In the genomic region with DNA sequence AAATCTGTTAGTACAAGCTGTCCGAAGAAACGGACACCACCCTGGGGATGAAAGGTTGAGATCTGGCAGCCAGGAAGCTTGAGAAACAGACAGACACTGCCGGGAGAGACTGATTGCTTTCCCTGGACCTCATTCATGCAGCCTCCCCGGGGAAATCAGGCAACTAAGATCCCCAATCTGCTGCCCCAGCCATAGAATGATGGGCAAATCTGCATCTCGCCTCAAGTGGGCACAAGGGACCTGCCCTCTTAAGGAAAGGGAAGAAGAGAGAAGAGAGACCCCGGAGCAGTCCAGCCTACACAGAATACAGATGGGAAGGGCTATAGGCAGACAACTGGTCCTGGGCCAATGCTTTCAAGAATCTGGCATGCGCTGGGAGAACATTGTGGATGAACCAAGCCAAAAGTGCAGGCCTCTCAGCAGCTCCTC, we compare ENCODE assay signal across 11 mouse cellular contexts. TPM values are rescaled to one million over a fixed set of nuclear protein-coding genes. Genes with fewer than 3 reads are reported as not detected.
DNase-seq lines count a peak whose midpoint lies in the region.
"Had no signal": no experiment of that assay in that cellular context is flagged by ENCODE, and none has a peak within 500 bp of the region (broad histone marks: within the 10 kb centered on the region; RNA-seq: fewer than 3 reads in every experiment).

No protein-coding gene starts in this region.

- peak; percentile 52 for DNase-seq in embryo, embryonic 11 days
- DNase-seq in embryo, embryonic 9.5 days (ENCODE audit: extremely low spot score): no peak
- DNase-seq in MN1 (ENCODE audit: low spot score): peak; percentile 50
- peak; percentile 17 to 32 for DNase-seq in cerebellum, postnatal 25 days
- DNase-seq in heart, postnatal 36 days: peak; percentile 31 to 72
- no peak for DNase-seq in thymus, postnatal 4 days
- no peak for DNase-seq in spleen, postnatal 10 days (ENCODE audit: low spot score in 2 of 2)
- DNase-seq in left cerebral cortex, adult 8-10 months (ENCODE audit: low spot score in 2 of 2): no peak
- DNase-seq: forebrain, postnatal 0 days had no signal

- intact Hi-C loops in heart, postnatal 36 days (cut with DNase I): no loop called here

RNA-seq across cellular contexts. Expression of gene Rab22a, which starts 37.4 kb away (rescaled TPM):
- total RNA-seq in heart, postnatal 36 days (2021): 10 to 100 TPM; 32.7 to 34.4 TPM
- total RNA-seq in left cerebral cortex, adult 8-10 months (2022): 10 to 100 TPM; 23.9 to 29.7 (median 27.3) TPM

RNA-seq across cellular contexts. Expression of gene Ankrd60, which starts 44.0 kb away (rescaled TPM):
- not detected for total RNA-seq in heart, postnatal 36 days (2021)
- not detected for total RNA-seq in left cerebral cortex, adult 8-10 months (2022)
- total RNA-seq: forebrain, postnatal 0 days; left cerebral cortex, postnatal 10 days; megakaryocyte-erythroid progenitor cell, adult 5-6 weeks had no signal

Comparison
In these comparisons a context has a peak if more than half of its experiments do, and no peak if none do; other contexts are left out.
1. DNase-seq: peak in embryo, embryonic 11 days (single experiment), MN1 (single experiment), cerebellum, postnatal 25 days (2 of 2) and heart, postnatal 36 days (2 of 2); none in embryo, embryonic 9.5 days (single experiment), thymus, postnatal 4 days (single experiment), spleen, postnatal 10 days (0 of 2) and left cerebral cortex, adult 8-10 months (0 of 2).